Mouse (Mus musculus) cerebellum, postnatal 10 days (tissue): Measurements from ENCODE around the gene Mgam.
"Not testable (repeated sequence)": the region's sequence is repeated elsewhere in the genome, so short reads cannot be mapped to it uniquely, and the experiment has no call there.

ENCODE experiments used
- DNase-seq, 2 experiments: peaks; one replicate each; pipeline ENCODE4 v3.0.0; 2021; ENCODE audit warnings: mixed read lengths in 2 of 2

The Mgam gene

DNA sequence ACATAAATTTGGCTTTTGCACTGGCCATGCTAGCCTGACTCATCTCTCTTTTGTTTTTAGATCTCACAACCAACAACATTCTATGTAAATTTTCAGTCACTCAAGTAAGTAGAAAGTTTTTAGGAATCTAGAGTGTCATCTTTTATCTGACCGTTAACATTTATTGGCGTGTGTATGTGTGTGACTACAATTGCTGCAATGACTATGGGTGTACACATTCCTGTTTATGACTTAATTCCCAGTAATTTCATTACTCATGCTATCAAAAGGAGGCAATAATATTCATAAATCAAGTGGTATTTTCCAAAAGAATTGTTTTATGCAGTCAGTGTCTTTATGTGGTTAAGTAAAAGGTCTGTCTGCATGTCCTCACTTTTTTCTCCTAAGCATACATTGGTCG is 110.9 kb downstream of the Mgam start:
- no peak for DNase-seq

DNA sequence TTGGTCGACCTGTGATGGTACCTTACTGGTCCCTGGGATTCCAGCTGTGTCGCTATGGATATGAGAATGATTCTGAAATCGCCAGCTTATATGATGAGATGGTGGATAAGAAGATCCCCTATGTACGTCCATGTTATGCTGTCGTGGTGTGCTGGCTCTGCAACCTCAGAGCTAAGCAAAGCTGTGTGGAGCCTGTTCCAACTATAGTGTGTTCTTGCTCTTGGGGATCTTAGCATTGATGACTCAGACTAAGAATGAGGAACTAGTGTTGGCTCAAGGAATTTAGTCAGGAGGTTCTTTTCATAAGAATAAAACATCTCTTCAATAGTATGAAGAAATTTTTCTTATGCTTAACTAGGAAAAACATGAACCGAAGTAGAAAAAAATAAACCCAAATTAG is 120.4 kb downstream of the Mgam start:
- DNase-seq: not testable (repeated sequence)

DNA sequence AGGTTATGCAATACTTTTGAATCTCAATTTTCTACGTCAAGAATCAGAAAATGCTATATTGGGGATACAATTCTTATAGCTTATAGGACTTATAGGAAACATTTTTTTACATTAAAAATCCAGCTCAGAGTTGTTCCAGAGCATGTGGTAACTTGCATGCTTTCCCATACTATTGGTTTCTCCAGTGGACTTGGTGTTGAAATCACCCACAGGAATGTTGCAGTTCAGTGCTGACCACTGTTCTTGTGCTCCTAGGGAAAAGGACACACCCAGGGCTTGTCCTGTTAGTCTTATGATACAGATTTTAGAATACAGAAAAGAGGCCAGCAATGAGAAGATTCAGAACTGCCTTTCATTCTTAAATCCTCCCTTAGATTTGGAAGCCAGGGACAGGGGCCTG is 127.3 kb downstream of the Mgam start:
- no peak for DNase-seq

DNA sequence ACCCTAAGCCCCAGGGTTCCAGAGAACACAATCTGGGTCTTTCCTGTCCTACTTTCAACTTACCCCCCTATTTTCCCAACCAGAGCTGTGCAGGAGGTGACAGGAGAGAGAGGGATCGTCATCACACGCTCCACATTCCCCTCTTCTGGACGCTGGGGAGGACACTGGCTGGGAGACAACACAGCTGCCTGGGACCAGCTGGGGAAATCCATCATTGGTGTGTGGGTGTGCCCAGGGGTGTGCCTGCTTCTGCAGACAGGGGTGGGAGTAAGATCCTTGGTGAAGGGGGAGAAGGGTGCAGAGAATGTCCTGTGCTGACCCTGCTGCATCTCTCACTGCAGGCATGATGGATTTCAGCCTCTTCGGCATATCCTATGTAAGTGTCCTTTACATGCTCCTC is 128.7 kb downstream of the Mgam start:
- not testable (repeated sequence) for DNase-seq

DNA sequence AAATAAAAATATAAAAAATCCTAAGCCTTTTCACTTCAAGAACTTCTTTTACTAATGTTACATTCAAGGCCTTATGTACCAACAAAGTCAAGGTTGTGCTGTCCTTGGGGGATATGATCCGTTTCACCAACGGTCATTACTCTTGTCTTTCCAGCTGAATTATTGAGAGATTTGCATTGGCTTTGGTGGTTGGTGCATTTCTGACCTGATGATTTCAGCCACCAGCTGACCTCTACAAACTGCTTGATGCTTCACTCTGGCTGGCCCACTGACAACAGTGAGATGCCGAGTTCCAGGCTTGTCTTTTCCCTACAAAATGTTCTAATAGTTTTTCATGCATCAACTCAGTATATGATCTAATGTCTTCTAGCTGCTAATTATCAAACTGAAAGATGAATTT is 146.0 kb downstream of the Mgam start:
- DNase-seq: no peak

DNA sequence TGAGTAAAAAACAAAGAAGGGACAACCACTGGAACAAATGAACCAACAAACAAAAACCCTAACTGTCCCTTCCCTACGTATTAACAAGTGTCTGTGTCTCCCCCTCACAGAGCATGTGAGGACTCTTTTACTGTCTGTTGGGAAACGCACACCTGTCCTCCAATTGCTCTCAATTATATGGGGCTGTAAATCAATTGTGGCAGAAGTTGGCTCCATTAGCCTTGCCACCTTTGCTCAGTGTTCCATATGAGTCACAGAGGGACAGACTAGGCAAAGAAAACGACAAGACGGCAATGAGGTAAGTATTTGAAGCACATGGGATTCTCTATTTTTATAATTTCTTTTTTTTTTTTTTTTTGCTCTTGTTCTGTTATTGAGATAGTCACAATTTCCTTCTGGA is 149.8 kb downstream of the Mgam start:
- no peak for DNase-seq

GRCm38 (mm10) chr6:40783637-40784036 is 155.0 kb downstream of the Mgam start:
- DNase-seq: no peak

DNA sequence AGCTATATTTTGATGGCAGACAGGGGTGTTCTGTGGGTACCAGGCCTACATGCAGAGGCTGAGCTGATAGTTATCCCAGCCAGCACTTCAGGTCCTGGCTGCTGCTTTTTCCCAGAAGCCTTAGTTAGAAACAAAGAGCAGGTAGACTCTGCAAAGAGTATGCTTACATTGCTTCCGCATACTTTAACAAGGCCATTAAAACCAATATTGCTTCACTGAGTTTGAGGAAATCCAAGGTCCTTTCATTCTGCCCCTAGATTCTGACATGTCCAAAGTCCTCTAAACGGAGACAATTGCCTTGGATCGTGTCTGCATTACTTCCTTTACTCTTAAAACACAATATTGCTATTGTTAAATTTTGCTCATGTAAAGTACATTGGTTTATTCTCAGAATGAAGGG is 155.7 kb downstream of the Mgam start:
- DNase-seq: no peak

GRCm38 (mm10) chr6:40795077-40795812 is 166.6 kb downstream of the Mgam start:
- no peak for DNase-seq

- no peak for DNase-seq
Observed at GRCm38 (mm10) chr6:40818237-40818902, 189.7 kb downstream of the Mgam start.
